Mouse (Mus musculus): Measurements from ENCODE around the gene Smad3.

Gene Smad3

GRCm38 (mm10) chr9:63757865-63758440, at the start of gene Smad3:
Gene Smad3 (minus strand): TSS chr9:63757994.
- peak; percentile 92 for DNase-seq

- DNase-seq: no peak
These were observed 47.1 kb upstream of the Smad3 start for GRCm38 (mm10) chr9:63804847-63805246.

- no peak for DNase-seq
These were observed 45.4 kb upstream of the Smad3 start for GRCm38 (mm10) chr9:63803181-63803591.

- no peak for DNase-seq
These were observed 44.7 kb upstream of the Smad3 start for GRCm38 (mm10) chr9:63802504-63802903.

- DNase-seq: no peak
These were observed 44.3 kb upstream of the Smad3 start for GRCm38 (mm10) chr9:63802080-63802479.

- no peak for DNase-seq
These were observed 38.6 kb upstream of the Smad3 start for GRCm38 (mm10) chr9:63796429-63796828.

- DNase-seq: no peak
These were observed 36.1 kb upstream of the Smad3 start for GRCm38 (mm10) chr9:63793731-63794495.

GRCm38 (mm10) chr9:63791716-63792115, 33.9 kb upstream of the Smad3 start:
- DNase-seq: no peak

GRCm38 (mm10) chr9:63791275-63791674, 33.5 kb upstream of the Smad3 start:
- DNase-seq: no peak

GRCm38 (mm10) chr9:63790222-63790621, 32.4 kb upstream of the Smad3 start:
- no peak for DNase-seq

- DNase-seq: no peak
These were observed 31.6 kb upstream of the Smad3 start for GRCm38 (mm10) chr9:63789386-63789785.

GRCm38 (mm10) chr9:63787606-63788005, 29.8 kb upstream of the Smad3 start:
- no peak for DNase-seq

GRCm38 (mm10) chr9:63787086-63787485, 29.3 kb upstream of the Smad3 start:
- DNase-seq: no peak

- DNase-seq: no peak
These were observed 28.4 kb upstream of the Smad3 start for GRCm38 (mm10) chr9:63786026-63786670.

- DNase-seq: no peak
These were observed 27.7 kb upstream of the Smad3 start for GRCm38 (mm10) chr9:63785492-63785891.

GRCm38 (mm10) chr9:63784597-63784996, 26.8 kb upstream of the Smad3 start:
- no peak for DNase-seq

- no peak for DNase-seq
These were observed 24.9 kb upstream of the Smad3 start for GRCm38 (mm10) chr9:63782744-63783143.

GRCm38 (mm10) chr9:63781714-63782464, 24.1 kb upstream of the Smad3 start:
- DNase-seq: no peak

GRCm38 (mm10) chr9:63779950-63780887, 22.4 kb upstream of the Smad3 start:
- no peak for DNase-seq

- DNase-seq: no peak
These were observed 18.9 kb upstream of the Smad3 start for GRCm38 (mm10) chr9:63776735-63777134.

GRCm38 (mm10) chr9:63774854-63775483, 17.2 kb upstream of the Smad3 start:
- DNase-seq: no peak

GRCm38 (mm10) chr9:63772452-63772851, 14.7 kb upstream of the Smad3 start:
- DNase-seq: no peak
